Mouse (Mus musculus) ES-Bruce4 (cell line): ENCODE measurements around the gene Mgst3. TPM values are rescaled to one million over a fixed set of nuclear protein-coding genes. Genes with fewer than 3 reads are reported as not detected.
"Not testable (repeated sequence)": the region's sequence is repeated elsewhere in the genome, so short reads cannot be mapped to it uniquely, and the experiment has no call there.

Experiments used
- H3K27ac ChIP-seq: 2 replicates; pipeline ENCODE4 v1.5.1; 2012; ENCODE audit warnings: low read length, inconsistent platforms; ENCODE audit not compliant: insufficient read depth
- H3K27me3 ChIP-seq: 2 replicates; pipeline ENCODE4 v1.6.1; 2012; ENCODE audit warnings: mild to moderate bottlenecking, low read length, inconsistent platforms; ENCODE audit not compliant: control insufficient read depth, poor library complexity, insufficient read depth, severe bottlenecking
- H3K36me3 ChIP-seq: 2 replicates; pipeline ENCODE4 v1.6.1; 2012; ENCODE audit warnings: inconsistent platforms, mild to moderate bottlenecking, low read length, moderate library complexity; ENCODE audit not compliant: control insufficient read depth, poor library complexity, insufficient read depth, severe bottlenecking
- H3K4me1 ChIP-seq: one replicate; pipeline ENCODE4 v1.8.1; 2011; ENCODE audit warnings: low read length; ENCODE audit not compliant: control insufficient read depth, insufficient read depth
- H3K4me3 ChIP-seq: 2 replicates; pipeline ENCODE4 v1.5.1; 2011; ENCODE audit warnings: low read depth, mild to moderate bottlenecking, low read length
- H3K9ac ChIP-seq: 2 replicates; pipeline ENCODE4 v1.6.1; 2012; ENCODE audit warnings: low read depth, mild to moderate bottlenecking, inconsistent platforms; ENCODE audit not compliant: poor library complexity, severe bottlenecking
- H3K9me3 ChIP-seq: replicated peaks from 2 replicates; pipeline ENCODE4 v1.6.1; 2012; ENCODE audit warnings: mild to moderate bottlenecking, low read length, inconsistent platforms; ENCODE audit not compliant: control insufficient read depth, poor library complexity, insufficient read depth, severe bottlenecking
- CTCF ChIP-seq: IDR thresholded peaks from one replicate; pipeline ENCODE4 v1.8.1; 2011; ENCODE audit warnings: low read depth, low read length
- EP300 ChIP-seq: IDR thresholded peaks from 2 replicates; pipeline ENCODE4 v1.6.1; 2011; ENCODE audit warnings: low read depth, low read length; ENCODE audit not compliant: insufficient read depth
- POLR2A ChIP-seq: IDR thresholded peaks from one replicate; pipeline ENCODE4 v1.8.1; 2011; ENCODE audit warnings: low read length; ENCODE audit not compliant: insufficient read depth
- polyA plus RNA-seq: library from polyadenylated mRNA; stranded (reverse); fragments of >200 nt; gene quantifications from 2 replicates; pipeline ENCODE4 v1.2.4, GENCODE M21; 2011; ENCODE audit warnings: low read depth; ENCODE audit not compliant: missing spikeins, insufficient read depth, insufficient read length

Mgst3 gene
- polyA plus RNA-seq, 1 experiment = 23.4 TPM

- no peak overlapping the region for H3K27ac ChIP-seq
- no peaks in the 10 kb centered on the region for H3K27me3 ChIP-seq
- peak overlapping the region; percentile 76 for H3K9ac ChIP-seq
- peak overlapping the region; percentile 73 for H3K4me3 ChIP-seq
- no peaks in the 10 kb centered on the region for H3K9me3 ChIP-seq
- no peaks in the 10 kb centered on the region for H3K4me1 ChIP-seq
- peaks cover 22% of the 10 kb centered on the region for H3K36me3 ChIP-seq
- no peak for TF ChIP-seq CTCF
- no peak for TF ChIP-seq POLR2A
- no peak for TF ChIP-seq EP300
Measured at GRCm38 (mm10) chr1:167350597-167351415, 42.8 kb downstream of the Mgst3 start.

- Histone ChIP-seq H3K27me3 (no peaks in the 10 kb centered on the region), H3K4me3 (peak within 1 kb of the TSS; percentile 73), H3K9ac (peak within 1 kb of the TSS; percentile 76), H3K4me1 (no peaks in the 10 kb centered on the region), H3K27ac (peak within 1 kb of the TSS; percentile 8), H3K36me3 (peaks cover 14% of the 10 kb centered on the region; the same call in 1 of the 2 replicates), H3K9me3 (no peaks in the 10 kb centered on the region)
- TF ChIP-seq EP300 (no peak), POLR2A (peak; percentile 83), CTCF (no peak)
Measured at GRCm38 (mm10) chr1:167349815-167350596, 43.6 kb downstream of the Mgst3 start, which contains the start of gene Aldh9a1. Aldh9a1 (plus strand) TSS chr1:167349991.

GRCm38 (mm10) chr1:167349206-167349605 lies 44.4 kb downstream of the Mgst3 start:
- H3K9me3 ChIP-seq, H3K4me1 ChIP-seq, H3K36me3 ChIP-seq, H3K27ac ChIP-seq, H3K4me3 ChIP-seq, H3K27me3 ChIP-seq: not testable (repeated sequence)
- 0 out of 2 replicates have a peak overlapping the region, but pooled peaks have one; percentile 76 for H3K9ac ChIP-seq

- H3K4me3 ChIP-seq, H3K9me3 ChIP-seq, H3K27ac ChIP-seq, H3K27me3 ChIP-seq, H3K36me3 ChIP-seq, H3K4me1 ChIP-seq, H3K9ac ChIP-seq: not testable (repeated sequence)
Measured at GRCm38 (mm10) chr1:167345994-167346520, 47.6 kb downstream of the Mgst3 start.

- Histone ChIP-seq H3K9me3 (no peaks in the 10 kb centered on the region), H3K9ac (no peak overlapping the region), H3K4me1 (no peaks in the 10 kb centered on the region), H3K4me3 (no peak overlapping the region), H3K27me3 (no peaks in the 10 kb centered on the region), H3K36me3 (no peaks in the 10 kb centered on the region), H3K27ac (no peak overlapping the region)
- TF ChIP-seq POLR2A (no peak), CTCF (peak; percentile 7), EP300 (no peak)
Measured at GRCm38 (mm10) chr1:167342831-167343230, 50.8 kb downstream of the Mgst3 start.

- Histone ChIP-seq H3K9ac (no peak overlapping the region), H3K9me3 (no peaks in the 10 kb centered on the region), H3K4me3 (no peak overlapping the region), H3K4me1 (no peaks in the 10 kb centered on the region), H3K27ac (no peak overlapping the region), H3K36me3 (no peaks in the 10 kb centered on the region), H3K27me3 (no peaks in the 10 kb centered on the region)
- no peak for TF ChIP-seq CTCF
Measured at GRCm38 (mm10) chr1:167340910-167341528, 52.6 kb downstream of the Mgst3 start.
